Mouse (Mus musculus) adrenal gland, postnatal 14 days (tissue): ENCODE data around the gene Pigm. TPM values are rescaled to one million over a fixed set of nuclear protein-coding genes. Genes with fewer than 3 reads are reported as not detected.

ENCODE experiments used
- DNase-seq: peaks from one replicate; pipeline ENCODE4 v3.0.0; 2021; ENCODE audit warnings: mixed read lengths
- total RNA-seq: library from RNA; stranded (reverse); gene quantifications from 2 replicates; pipeline ENCODE4 v1.2.3, GENCODE M21; 2021

Gene Pigm
- total RNA-seq, 1 experiment from 2014 or later: 12.3 TPM

DNA sequence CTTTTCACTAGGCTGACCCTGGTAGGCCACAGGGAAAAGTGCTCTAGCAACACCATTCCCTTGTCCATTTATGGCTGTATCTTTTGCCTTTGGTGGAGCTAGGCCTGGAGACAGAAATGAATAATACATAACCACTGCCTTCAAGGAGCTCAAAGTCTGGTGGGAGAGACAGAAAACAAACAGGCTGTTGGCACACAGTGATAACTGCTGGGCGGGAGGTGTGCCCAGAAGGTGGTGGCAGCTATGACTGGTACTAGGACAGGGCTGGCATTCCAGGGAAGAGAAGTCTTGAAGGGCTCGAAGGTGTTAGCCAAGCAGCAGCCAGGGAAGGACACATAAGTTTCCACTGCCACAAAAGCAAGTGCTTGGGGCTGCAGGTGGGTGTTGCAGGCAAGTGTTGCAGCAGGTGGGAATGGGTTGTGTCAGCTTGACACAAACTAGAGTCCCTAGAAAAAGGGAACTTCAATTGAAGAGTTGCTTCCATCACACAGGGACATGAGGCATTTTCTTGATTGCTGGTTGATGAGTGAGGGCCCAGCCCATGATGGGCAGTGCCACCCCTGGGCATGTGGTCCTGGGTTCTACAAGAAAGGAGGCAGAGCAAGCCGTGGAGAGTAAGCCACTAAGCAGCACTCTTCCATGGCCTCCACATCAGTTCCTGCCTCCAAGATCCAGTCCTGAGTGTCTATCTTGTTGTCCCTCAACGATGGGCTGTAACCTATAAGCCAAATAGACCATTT is 37.3 kb downstream of the Pigm start:
- no peak for DNase-seq

DNA sequence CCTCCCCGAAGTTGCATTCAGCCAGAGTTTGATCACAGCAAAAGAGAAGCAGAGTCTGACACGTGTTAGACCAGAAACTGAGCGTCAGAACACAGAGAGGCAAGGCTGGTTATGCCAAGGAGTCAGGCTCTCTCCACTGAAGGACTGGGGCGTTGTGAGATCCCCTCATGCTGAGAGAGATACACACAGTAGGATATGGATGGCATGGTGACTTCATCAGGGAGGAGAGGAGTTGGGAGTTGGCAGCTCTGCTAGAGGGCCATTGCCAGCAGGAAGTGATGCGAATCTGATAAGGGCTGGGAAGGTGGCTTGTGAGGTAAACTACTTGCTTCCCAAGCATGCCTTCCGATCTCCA is 37.9 kb downstream of the Pigm start:
- no peak for DNase-seq

DNA sequence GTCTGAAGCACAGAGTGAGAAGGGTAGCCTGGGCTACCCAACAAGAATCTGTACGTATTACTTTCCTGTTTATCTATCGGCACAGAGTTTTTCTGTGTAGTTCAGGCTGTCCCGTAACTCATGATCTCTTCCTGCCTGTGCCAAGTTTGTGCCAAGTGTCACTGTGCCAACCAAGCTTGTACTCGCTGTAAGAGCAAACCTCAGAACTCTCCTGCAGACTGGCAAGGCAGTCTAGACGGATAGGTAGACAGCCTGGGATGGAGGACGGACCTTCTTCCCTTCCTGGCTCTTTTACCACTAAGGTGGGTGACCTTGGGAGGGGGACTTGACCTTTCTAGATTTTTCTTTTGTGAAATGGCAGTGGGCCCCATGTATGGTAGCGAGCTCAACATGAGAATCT is 38.7 kb downstream of the Pigm start:
- peak; percentile 14 for DNase-seq

DNA sequence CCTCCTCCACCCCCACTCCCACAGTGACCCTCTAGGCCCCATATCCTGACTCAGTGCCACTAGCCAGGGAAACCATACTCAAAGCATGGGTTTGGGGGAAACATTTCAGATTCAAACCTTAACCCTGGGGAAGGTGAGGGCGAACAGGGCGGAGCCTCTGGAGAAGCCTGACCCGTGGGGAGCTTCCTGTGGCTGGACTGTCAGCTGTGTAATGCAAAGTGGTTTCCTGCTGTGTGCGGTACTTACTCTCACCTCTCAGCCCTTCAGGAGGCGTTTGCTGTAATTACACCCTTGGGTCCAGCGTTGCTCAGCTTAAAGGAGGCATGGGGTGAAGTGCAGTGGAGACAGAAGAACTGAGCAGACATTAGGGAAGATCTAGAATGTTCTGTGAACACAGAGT is 41.8 kb downstream of the Pigm start:
- no peak for DNase-seq

DNA sequence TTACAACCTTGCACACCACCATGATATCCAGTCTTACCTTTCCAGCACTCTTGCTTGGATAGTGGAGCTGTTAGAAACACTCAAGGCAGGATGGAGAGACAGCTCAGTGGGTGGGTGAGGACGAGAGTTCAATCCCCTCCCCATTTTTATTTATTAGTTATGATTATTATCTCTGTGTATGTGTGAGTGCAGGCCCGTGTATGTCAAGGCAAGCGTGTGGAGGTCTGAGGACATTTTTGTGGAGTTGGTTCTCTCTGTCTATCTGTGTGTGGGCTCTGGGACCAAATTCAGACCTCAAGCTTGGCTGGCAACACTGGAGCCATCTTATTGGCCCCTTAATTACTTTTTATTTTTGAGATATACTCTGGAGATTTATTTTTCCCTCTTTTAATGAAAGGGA is 42.3 kb downstream of the Pigm start:
- no peak for DNase-seq

DNA sequence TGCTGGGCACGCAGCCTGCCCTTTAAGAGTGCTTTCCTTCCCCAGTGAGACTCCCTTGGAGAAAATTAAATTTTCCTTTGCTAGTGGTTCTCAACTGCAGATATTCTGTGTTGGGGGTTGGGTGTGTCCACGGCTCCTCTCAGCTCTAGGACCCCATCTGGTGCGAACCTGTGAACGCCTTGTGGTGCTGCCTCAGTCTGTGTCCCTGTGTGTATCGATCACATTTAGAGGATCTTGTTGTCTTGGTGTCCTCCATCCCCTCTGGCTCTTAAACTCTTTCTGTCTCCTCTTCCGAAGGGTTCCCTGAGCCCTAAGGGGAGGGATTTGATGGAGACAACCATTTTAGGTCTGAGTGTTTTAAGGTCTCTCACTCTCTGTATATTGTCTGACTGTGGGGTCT is 43.8 kb downstream of the Pigm start:
- no peak for DNase-seq

DNA sequence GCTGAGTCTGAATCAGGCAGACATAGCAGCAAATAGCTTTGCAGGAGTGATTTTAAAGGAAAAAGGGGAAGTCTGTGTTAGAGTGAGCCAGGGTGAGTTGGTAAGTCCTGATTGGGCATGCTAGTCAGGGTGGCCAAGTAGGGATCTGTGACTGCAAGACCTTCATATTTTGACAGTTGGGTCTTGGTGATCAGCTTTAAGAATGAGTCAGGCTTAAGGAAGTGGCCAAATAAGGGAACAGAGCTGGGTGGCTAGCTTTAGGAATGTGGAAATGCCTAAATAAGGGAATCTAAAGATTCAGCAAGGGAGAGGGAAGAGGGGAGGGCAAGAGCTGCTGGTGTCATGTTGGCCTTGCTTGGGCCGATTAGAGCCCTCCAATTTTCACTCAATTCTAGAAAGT is 47.0 kb downstream of the Pigm start:
- no peak for DNase-seq

DNA sequence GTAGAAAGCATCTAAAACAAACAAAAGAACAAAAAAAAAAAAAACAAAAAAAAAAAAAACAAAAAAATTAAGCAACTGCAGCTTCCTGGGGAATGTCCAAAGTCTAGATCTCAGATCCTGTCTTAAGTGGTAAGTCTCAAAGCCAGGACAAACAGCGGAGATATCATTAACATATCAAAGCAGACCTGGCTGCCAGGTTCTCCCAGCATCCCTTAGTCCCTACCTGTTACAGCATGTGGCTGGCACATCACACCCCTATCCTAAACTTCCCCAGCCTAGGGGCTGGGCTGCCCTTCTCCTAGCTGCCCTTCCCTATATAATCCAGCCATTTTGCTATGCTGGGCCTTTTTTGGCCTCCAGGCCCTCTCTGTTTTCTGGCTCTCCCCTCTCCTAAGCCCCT is 50.1 kb downstream of the Pigm start:
- no peak for DNase-seq

DNA sequence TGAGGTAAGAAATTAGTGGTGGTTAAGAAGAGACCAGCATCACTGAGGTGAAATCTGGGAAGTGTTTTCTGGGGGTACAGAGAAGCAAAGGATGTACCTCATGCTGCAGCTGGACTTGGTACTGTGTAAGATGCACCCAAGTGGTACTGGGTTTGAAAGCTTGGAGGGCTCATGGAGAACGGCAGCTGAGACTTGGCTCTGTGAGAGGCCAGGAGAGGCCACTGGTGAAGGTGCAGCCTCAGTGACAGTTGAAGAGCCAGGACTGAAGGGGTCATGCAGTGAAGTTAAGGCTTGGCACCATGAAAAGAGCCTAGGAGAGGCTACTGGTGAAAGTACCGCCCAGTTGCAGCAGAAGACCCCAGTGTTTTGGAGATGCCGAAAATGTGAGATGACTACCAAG is 51.5 kb downstream of the Pigm start:
- no peak for DNase-seq

DNA sequence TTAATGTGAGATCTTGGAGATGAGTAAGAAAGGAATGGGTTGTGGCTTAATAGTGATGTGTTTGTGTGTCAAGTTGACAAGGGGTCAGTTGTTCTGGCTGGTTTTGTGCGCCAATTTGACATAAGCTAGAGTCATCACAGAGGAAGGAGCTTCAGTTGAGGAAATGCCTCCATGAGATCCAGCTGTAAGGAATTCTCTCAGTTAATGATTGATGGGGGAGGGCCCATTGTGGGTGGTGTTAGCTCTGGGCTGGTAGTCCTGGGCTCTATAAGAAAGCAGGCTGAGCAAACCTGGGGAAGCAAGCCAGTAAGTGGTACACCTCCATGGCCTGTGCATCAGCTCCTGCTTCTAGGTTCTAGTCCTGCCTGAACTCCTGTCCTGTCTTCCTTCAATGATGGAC is 52.3 kb downstream of the Pigm start:
- DNase-seq: no peak

DNA sequence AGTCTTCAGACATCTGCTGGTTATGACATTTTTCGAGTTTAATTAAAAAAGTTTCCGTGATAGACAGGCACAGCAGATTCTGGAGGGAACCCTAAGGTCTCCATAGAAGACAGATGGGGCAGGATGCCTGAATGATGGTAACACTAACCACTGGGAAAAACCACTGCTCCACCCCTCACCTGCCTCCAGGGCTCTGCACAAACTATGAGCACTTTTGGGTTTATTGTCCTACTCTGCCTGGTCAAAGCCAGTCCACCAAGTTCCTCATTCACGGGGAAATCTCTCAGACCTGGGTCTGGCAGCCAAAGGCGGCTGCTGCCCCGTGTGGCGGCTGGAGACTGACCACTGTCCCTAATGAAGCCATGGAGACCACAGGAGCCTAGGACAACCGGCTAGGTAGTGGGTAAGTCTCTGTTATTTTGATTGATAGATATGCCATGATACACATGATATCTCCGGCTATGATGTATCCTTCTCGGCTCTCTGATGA is 54.4 kb downstream of the Pigm start:
- DNase-seq: no peak

DNA sequence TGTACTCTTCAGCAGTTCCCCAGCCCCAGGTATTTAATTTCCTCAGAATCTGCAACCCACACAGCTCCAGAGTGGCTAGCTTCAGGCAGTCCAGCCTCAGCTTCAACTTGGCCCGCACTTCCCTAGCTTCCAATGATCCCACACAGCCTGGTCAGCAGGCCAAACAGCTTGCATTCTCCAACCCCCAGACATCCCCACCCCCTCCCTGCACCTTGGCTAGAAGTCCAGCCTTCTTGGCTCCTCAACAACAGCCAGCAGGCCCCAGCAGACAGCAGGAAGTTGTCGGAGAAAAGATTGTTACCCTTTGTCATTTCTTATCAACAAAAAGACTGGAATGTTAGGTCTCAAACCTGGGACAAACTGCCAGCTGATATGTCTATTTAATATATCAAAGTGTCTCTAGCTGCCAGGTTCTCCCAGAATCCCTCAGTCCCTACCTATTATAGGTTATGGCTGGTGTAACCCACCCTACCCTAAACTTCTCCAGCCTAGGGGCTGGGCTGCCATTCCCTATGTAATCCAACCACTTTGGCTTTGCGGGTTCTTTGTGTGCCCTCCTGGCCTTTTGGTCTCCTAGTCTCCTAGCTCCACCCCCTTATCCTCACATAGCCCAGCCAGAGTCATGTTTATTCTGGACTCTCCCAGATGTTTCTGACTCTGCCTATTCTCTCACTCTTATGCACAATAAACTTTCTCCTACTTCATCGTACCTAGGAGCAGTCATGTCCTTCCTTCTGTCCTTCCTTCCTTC is 55.7 kb downstream of the Pigm start:
- peak; percentile 52 for DNase-seq

DNA sequence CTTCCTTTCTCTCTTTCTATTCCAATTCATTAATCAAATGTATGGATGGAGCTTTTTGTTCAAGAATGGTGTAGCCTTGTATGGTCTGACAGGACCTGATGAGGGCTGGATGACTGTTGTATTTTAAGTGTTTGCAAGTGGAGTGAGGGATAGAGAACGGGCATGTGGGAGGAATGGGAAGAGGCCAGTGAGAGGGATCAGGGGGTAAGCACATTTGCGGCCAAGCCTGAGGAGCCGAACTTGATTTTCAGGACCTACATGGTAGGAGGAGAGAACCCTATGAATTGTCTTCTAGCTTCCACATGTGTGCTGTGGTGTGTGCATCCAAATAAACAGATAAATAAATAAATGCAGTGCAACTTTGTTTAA is 56.2 kb downstream of the Pigm start:
- DNase-seq: no peak

DNA sequence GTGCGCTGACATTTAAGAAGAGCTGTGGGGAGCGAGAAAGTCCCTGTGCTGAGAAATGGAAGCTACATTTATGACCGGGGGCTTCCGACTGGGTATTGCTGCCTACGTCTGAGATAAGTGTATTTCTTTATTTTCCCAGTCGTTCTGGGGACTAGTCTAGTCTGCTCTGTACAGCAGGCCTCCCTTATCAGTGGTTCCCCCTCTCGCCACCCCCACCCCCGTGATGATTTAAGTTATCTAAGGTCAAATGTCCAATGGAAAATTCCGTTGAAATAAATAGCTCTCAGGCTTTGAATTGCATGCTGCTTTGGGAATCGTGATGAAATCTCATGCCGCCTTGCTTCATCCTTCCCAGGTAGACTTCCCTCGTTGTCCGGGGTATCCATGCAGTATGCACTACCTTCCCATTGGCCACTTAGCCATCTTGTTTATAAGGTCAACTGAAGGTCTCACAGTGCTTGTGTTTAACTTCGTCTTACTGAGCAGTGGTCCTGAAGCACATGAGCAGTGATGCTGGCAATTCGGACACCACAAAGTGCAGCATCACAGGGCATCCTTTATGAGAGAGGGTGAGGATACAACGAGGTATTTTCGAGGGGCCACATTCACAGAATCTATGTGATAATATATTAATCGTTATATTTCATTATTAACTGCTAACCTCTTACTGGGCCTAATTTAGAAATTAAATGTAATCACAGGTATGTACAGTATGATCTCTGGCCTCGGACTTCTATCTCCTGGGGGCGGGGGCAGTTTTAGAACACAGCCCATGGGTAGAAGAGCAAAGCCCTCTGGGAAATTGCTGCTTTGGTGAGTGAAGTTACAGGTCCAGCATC is 56.9 kb downstream of the Pigm start:
- no peak for DNase-seq

Other genes with a start within 250 kb of the Pigm start
- gene Pex19, start 249.8 kb upstream of the Pigm start, total RNA-seq: 135 and 141 TPM in 2 replicates
- gene Dcaf8, start 228.5 kb upstream of the Pigm start, total RNA-seq: 118 and 125 TPM in 2 replicates
- 61.5 and 63.2 TPM in 2 replicates for gene Pea15a, start 169.7 kb upstream of the Pigm start, total RNA-seq
- gene Casq1, start 156.7 kb upstream of the Pigm start, total RNA-seq: 0.48 and 1.8 TPM in 2 replicates
- 0.22 and 0.41 TPM in 2 replicates for gene Atp1a4, start 118.1 kb upstream of the Pigm start, total RNA-seq
- 23.9 and 26.1 TPM in 2 replicates for gene Igsf8, start 114.9 kb upstream of the Pigm start, total RNA-seq
- 315 and 342 TPM in 2 replicates for gene Atp1a2, start 78.5 kb upstream of the Pigm start, total RNA-seq
- gene Kcnj9, start 47.2 kb upstream of the Pigm start, total RNA-seq: 0.07 and 0.30 TPM in 2 replicates
- gene Kcnj10, start 35.3 kb upstream of the Pigm start, total RNA-seq: 0.70 and 0.79 TPM in 2 replicates
- 1.2 and 1.6 TPM in 2 replicates for gene Slamf9, start 98.8 kb downstream of the Pigm start, total RNA-seq
- gene Igsf9, start 105.2 kb downstream of the Pigm start, total RNA-seq: 2.4 and 2.8 TPM in 2 replicates
- 105 and 120 TPM in 2 replicates for gene Tagln2, start 123.5 kb downstream of the Pigm start, total RNA-seq
- gene Cfap45, start 144.3 kb downstream of the Pigm start, total RNA-seq: 0.22 and 1.0 TPM in 2 replicates
- gene Vsig8, start 179.4 kb downstream of the Pigm start, total RNA-seq: 0.41 TPM in 1 of 2 replicates, not detected in the other
- gene Slamf8, start 214.0 kb downstream of the Pigm start, total RNA-seq: 0.98 TPM in 1 of 2 replicates, not detected in the other
- gene Fcrl6, start 226.0 kb downstream of the Pigm start, total RNA-seq: not detected in 2 replicates